Mouse (Mus musculus): ENCODE measurements at regions not wholly inside any gene's neighbourhood (a gene's known extent, or its start where the extent isn't known, plus 50 kb on each side); places are given as distances from the start of the nearest gene placed in this dataset.
A peak's percentile ranks its signal among the peaks of the same experiment; 100 is the strongest.

DNA sequence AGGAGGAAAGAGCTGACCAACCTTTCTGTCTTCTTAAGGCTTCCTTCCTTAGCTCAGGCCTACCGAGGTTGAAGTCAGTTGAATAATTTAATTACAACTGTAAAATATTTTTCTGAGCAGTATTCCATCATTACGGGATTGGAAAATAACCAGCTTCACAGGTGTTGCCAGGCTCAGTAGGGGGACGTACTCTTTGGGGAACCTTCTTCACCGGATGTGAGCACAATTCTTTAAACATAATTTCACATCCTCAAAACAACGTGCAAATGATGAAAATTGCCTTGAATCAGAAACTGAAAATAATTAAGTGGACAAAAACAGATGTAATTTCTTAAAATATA, 515.9 kb downstream of the Tns3 start:
- no peak for DNase-seq (ENCODE audit: low spot score)

DNA sequence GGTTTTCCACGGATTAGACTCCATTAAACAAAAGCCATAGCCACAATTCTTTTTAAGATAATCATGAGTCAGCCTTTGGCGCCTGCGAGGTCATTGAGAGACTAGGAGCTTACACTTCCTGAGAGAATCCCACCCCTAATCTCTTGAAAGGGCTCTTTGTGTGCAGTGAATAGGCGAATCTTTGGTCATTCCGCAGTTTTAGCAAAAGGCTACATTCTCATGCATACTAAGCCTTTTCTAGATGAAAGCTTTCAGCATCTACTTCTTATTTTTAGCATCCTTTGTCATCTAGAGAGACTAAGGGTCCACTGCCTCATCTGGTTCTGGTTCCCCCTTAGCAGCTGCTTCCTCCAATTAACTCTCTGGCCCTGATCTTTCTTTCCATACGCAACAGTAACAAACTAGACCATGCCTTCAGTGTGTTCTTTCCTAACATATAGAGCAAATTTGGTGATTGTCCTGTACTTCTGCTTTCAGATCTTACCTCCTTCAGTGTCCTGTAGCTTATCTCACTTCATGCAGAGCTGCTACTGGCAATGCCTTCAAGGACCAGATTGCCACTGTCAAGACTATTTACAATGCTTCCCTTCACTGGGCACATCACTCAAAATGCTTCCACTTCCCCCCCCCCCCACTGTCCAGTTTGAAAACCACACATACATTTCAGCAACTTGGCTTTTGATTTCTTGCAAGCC, 516.4 kb downstream of the Tns3 start:
- DNase-seq (ENCODE audit: low spot score): no peak

DNA sequence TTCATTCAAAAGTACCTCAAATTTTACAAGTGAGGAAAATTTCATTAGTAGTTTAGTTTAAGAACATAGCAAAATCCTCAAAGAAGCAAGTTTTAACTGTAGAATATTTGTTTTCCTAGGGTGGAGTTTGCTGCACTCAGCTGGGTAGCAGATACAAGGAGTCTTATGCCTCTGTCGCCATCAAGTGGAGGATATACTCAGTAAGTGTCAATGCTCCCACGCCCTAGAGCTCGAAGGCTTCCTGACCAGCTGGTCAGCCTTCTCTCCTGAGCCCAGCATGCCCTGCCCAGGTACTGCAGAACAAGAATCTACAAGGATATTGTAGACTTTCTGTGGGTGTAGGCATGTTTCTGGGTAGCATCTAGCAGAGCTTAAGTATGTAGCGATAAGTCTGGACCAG, 527.0 kb downstream of the Tns3 start:
- DNase-seq (ENCODE audit: low spot score): peak; percentile 7

DNA sequence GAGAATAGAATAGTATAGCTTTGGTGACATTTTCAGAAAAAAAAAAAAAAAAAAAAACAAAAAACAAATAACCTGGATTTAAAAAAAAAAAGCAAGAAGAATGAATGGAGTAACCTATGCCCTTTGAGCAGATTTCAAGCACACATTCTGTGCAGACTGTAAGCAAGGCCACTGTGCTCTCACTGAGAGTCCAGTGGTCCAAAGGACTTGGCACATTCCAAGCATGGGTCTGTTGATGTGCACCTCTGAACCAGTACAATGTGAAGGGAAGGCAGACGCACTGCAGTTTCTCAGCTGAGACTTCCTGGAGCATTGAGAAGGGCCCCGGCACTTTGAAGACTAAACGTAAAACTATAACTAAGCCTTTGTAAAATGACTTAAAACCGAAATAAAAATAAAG, 527.7 kb downstream of the Tns3 start:
- no peak for DNase-seq (ENCODE audit: low spot score)

DNA sequence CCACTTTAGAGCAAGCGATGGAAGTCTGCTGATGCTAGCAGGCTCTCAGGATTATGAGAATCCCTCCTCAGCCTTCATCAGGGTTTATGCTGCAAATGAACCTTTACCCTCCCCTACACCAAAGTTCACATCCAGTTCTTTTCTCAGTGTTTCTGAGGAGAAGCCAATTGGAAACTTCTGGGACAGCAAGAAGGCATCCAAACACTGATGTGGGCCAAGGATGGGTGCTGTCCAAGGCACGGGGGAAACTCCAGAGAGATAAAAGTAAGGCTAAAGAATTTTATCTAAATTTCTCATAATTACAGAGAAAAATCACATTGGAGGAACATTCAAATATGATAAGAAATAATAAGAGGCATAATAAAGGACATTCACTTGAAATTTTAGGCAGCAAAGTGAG, 555.0 kb downstream of the Tns3 start:
- DNase-seq (ENCODE audit: low spot score): no peak

DNA sequence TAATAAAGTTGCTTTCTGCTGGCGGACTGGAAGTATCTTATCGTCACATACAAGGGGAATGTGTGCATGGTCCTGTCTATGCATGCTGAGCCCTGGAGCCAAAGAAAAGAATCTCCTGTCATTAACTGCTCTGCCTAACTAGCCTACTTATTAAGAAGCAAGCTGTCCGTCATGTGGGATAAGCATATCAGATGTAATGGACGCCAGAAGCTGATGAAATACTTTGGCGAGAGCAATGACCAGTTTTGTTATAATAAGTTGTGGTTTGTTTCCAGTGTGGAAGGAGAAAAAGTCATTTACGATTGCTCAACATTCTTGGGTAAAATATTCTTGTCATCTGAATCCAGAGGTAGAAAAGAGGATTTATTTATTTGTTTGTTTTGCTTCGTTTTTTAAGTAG, 563.2 kb downstream of the Tns3 start:
- no peak for DNase-seq (ENCODE audit: low spot score)

DNA sequence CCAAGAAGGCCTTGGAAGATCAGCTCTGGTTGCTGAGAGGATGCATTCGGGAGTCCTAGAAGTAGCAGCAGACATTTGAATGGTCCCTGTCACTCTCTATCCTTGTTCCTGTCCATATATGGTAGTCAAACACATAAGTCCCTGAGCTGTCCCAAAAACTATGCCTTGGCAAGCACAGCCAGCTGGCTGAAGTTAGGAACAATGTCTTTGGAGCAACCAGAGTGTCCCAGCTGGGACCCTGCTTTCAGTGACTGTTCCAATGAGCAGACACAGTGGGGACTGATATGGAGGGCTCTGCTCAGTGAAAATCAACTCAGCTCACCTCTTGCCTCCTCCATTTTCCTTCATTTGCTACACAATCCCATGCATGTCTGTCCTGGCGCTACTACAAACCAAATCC, 580.0 kb downstream of the Tns3 start:
- no peak for DNase-seq (ENCODE audit: low spot score)

DNA sequence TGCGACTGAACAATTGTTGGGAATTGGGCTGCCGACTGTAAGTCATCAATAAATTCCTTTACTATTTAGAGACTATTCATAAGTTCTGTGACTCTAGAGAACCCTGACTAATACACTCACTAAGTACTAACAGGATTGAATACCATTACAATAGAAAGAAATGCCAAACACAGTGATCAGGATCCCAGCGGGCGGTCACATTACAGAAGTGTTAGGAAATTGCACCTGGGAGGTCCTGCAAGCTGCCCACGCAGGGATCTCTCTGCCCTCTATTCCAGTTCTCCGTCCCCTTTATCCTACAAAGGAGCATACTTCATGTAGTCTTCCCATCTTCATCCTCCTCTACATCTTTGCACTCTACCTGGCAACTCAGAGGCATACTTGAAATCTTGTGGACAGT, 581.5 kb downstream of the Tns3 start:
- DNase-seq (ENCODE audit: low spot score): no peak

DNA sequence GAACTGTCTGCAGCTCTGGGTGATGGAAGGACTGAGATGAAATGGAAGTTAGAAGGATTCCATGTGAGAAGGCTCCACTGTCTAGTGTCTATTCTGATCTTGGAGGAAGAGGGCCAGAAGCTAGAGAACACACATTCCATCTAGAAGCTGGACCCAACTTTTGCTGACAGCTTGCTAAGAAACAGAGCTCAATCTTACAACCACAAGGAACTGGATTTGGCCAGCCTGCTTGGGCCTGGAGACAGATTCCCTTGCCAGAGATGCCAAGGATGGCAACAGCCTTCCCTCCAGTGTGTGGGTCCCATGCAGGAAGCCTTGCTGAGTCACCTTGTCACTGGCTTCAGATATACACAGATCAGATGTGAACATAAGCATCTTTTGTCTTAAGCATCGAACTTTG, 591.0 kb downstream of the Tns3 start:
- no peak for DNase-seq (ENCODE audit: low spot score)

DNA sequence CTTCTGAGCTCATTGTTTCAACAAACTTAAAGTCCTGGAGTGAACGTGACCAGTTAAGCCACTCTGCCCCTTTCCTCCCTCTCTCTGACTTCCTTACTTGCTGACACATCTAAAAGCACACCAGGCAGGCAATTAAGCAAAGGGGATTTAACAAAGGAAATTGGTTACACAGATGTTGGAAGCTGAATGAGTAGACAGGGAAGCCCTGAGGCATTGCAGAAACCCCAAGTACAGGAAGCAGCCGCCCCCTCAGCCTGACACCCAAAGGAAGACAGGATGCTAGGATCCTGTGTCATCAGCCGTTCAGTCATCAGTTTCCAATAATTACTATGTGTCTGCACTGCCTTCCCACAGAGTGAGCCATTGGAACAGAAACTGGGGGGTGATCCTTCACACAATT, 595.5 kb downstream of the Tns3 start:
- no peak for DNase-seq (ENCODE audit: low spot score)

DNA sequence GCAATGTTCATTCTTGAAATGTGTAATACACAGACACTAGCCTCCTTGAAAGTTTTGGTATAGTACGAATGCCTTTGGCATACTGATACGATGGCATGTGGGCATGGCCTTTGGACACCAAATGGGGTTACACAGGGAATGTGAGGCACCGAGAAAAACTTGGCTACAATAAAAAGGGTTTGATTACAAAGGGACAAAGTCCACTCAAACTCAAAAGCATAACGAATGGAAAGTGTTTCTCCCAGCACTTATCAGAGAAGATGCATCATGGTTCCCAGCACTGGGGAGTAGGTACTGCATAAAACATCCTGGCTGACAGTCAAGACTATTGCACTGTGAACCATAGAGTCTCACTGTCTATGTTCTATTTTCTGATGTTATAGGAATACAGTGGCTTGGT, 597.0 kb downstream of the Tns3 start:
- DNase-seq (ENCODE audit: low spot score): no peak

DNA sequence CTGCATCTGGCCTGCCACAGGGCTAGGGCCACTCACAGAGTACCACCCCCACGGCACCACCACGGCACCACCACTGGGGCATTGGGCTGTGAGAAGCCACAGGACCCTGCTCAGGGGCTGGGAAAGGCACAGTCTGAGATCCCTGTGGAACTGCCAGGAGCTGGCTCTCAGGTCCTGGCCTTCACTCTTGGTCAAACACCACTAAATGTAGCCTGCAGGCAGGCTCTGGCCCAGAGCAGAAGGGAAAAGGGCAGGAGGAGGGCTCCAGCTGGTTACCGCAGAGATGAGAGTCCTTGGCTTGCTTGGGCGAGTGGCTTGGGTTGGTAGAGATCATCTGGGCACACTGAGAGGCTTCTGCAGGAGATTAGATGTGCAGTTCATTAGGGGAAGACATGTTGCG, 598.5 kb downstream of the Tns3 start:
- DNase-seq (ENCODE audit: low spot score): no peak

DNA sequence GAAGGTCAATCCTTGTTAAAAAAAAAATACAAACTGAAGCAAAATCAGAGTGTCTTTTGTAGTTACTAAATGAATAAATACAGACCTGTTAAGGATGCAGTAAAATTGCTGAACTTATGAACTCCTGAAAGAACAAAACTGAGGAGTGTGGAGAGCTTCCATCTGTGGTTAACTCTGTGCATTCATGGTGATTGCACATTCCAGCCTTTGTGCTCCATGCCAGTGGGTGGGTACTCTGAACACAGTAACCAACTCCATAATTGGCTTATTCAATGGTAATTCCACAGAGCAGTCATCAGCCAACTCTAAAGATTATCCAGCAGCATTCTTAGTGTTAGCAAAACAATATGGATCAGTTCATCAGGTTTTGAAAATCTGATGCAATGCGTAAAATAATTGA, 599.2 kb downstream of the Tns3 start:
- DNase-seq (ENCODE audit: low spot score): no peak

DNA sequence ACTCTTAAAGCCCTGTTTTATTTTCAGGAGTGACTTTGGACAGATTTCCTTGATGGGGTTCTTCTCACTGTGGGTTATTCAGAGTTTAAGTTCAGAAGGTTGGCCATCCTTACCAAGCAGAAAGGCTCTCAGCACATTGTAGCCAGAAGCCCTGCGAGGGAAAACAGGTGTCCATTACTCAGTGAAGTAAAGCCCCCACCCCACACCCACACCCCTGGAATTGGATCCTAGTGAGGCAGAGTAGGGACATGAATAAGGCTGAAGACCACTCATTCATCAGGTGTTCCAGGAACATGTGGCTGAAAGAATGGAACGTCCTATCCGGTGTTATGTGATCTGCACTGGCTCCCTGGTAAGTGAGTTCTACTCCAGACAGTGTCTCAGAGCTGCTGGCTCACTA, 602.3 kb downstream of the Tns3 start:
- DNase-seq (ENCODE audit: low spot score): no peak

DNA sequence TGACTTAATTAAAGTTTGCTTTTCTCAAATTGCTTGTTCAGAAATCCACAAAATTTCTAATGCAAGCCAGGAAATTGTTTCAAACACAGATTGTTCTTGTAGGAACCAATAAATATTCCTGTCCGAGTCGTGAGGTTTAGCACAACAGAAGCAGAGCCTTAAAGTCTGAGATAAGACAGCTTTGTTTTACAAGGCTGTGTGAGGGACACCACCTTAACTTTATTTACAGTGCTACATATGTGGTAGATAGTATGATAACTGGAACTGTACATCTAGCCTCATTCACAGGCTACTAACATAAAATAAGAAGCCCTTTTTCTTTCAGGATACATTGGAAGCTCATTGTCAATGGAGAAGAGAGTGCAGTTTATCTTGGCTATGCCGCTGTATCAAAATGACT, 602.8 kb downstream of the Tns3 start:
- no peak for DNase-seq (ENCODE audit: low spot score)

DNA sequence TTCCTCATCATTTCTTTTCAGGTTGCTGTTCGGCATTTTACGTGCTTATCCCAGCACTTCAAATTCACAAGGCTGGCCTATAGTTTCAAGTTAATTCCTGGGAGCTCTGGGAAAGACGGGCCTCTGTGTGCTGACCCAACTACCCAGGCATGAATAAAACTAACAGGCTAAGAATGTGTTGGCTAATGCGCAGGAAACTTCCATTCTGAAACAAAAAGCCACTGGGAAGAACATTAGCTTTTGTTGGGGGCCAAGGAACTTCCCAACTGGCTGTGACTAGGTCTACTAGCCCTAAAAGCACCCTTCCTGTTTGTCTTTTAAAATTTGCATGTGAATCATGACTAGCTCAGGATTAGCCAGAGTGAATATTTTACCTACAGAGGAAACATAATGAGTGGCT, 612.8 kb downstream of the Tns3 start:
- no peak for DNase-seq (ENCODE audit: low spot score)

DNA sequence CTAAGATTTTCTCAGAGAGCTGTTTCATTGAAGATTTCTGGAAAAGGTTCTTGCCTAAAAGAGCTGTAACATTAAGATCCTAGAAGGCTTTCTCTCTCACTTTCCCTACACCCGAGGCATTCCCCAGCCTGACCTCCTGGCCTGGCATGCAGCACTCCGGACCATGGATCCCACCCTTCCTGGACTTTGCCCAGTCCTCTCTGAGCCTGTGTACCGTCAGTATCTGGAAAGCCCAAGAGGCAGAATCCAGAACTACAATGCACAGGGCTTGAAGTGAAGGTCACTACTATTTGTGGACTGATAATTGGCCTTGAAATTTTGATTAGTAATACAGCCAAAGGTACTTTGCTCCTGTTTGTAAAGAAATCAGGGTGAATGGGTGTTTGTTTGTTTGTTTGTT, 619.2 kb downstream of the Tns3 start:
- DNase-seq (ENCODE audit: low spot score): no peak

DNA sequence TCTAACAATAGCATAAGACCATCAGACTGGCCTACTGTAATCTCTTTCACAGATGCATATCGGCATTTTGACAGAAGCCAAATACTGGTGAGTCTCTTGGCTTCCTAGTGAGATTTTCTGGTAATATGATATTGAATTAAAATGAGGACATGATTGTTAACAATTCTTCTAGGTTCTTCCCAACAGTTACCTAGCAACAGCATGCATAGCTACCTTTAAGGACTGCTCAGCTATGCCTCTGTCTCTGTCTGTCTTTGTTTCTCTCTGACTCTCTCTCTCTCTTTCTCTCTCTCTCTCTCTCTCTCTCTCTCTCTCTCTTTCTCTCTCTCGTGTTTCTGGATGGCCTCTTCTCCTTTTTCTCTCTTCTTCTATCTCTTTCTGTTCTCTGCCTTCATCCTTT, 634.2 kb downstream of the Tns3 start:
- DNase-seq (ENCODE audit: low spot score): no peak

DNA sequence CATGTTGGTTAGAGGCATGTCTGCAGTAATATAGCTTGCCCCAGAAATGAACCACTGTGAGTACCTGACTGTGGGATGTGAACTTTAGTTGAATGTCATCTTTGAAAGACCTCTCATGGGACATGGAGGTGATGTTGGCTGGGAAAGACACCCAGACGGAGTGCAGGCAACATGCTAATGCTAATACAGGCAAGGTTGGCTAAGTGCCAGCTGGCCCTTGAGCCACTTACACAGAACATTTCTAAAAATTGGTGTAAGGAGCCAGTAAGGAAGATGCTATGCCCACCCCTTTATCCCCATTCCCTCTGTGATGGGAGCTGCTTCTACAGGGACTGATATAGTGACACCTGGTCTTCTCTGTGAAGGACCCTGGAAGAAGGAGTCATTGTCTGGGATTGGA, 656.5 kb downstream of the Tns3 start:
- DNase-seq (ENCODE audit: low spot score): no peak

DNA sequence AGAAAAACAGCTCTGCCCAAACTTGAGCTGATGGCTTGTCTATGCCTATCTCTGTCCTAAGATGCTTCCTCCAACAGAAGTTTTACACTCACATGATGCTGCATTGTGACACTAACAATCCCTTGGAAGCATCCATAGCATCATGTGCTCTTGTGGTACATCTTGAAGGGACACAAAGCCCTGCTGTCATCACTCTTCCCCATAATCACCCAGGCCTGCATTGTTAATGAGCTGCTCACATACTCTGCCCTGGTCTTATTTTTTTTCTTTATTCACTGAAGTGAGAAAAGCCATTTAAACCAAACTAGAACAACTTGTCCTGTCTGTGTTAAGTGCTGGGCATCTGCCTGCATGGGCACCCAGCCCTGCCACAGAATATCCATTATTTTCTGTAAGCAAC, 683.3 kb downstream of the Tns3 start:
- DNase-seq (ENCODE audit: low spot score): no peak

DNA sequence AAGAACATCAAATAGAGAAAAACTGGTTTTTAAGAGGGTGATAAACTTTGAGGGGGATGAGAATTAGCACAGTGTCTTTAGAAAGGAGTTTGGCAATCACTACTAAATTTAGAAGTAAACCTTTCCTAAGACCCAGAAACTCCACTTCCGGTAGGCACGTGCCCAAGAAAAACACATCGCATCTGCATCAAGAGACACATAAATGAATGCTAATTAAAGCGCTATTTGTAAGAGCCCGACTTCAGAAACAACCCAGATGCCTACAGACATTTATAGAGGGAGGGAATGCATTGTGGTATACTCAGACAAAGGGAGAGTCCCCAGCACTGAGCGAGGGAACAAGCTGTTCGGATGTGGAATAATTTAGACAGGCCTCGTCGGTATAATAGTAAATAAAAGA, 688.5 kb downstream of the Tns3 start:
- no peak for DNase-seq (ENCODE audit: low spot score)

DNA sequence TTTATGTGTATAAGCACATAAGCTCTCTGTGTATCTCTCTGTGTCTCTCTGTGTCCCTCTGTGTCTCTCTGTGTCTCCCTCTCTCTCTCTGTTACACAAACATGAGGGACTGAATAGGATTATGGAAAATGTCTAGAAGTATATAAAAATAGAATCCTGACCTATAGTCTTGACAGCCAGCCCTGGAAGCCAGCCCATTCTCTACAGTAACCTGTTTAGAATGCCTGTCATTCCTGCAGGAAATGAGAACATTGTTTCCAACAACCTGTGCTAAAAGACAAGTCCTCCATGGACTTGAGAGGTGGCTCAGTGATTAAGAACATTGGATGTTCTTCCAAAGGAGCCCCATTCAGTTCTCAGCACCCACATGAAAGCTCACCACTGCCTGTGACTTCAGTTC, 714.4 kb downstream of the Tns3 start:
- no peak for DNase-seq (ENCODE audit: low spot score)

DNA sequence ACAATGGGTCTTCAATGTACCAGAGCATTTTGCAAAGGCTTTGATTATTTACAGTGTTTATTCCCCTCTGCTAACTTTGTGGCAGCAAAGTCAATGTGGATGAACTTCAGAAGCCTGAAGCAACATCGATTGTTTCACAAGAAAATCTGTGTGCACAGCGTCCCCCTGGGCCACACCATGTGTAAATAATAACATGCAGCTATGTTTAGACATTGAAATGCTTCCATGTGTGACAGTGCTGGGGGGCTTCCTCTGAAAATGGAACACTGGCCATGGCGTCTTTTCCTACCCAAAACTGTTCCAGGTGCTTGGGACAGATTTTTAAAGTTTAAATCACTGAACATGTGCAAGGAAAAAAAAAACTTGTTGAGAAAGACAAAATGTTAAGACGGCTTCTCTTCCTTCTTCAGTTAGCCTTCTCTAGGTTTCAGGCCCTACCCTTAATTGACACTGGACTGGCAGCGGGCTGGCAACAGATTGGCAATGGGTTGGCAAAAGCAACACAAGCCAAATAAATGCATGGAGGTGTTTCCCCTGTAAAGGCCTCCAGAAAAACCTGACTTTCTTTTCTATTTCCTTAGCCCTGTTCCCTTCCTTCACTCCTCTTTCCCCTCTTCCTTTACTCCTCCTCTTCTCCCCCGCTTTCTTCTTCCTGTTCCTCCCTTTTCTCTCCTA, 715.0 kb downstream of the Tns3 start:
- DNase-seq (ENCODE audit: low spot score): no peak

DNA sequence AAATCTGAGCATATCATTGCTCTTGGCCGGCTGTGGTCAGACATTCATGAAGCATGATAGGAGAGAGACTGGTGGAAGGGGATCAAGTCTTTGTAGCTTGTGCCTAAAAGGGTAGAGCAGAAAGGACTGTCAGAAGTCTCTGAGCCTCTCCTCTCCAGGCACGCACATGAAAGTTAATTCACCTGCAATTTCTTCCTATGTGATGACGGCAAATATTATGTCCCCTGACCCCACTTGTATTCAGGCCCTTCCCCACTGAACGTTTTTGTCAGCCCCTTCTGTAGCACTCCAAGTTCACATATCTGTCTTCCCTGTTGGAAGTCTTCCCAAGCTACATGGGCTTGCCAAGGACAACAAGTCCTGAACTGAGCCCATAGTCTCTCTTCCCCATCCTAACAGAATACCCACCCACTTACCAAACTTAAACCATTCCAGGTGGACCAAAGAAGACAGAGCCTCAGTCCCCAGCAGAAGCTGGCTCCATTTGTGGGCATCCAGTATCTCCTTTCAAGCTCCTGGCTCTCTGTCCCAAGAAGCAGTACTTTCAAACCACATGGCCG, 719.3 kb downstream of the Tns3 start:
- DNase-seq (ENCODE audit: low spot score): no peak

Measured in urinary bladder, postnatal 25 days (tissue).